Mouse (Mus musculus) forebrain, embryonic 14.5 days (tissue): ENCODE data around the gene Spata31d1d. TPM values are rescaled to one million over a fixed set of nuclear protein-coding genes. Genes with fewer than 3 reads are reported as not detected.
"Not testable (repeated sequence)": the region's sequence is repeated elsewhere in the genome, so short reads cannot be mapped to it uniquely, and the experiment has no call there.

Experiments used
- ATAC-seq: fragments of 200-750 bp; cut with Nextera tagmentation; 2 replicates; pipeline ENCODE4 v1.8.0; 2017; ENCODE audit warnings: mild to moderate bottlenecking, moderate library complexity
- DNase-seq: peaks from one replicate; pipeline ENCODE4 v3.0.0-alpha.2; 2015; ENCODE audit warnings: low spot score
- H3K27ac ChIP-seq: fragments of 300-500 bp; sonication (generic); 2 replicates; pipeline ENCODE4 v1.5.1; 2014; ENCODE audit warnings: low read depth, mild to moderate bottlenecking, control low read depth, low read length, moderate library complexity
- H3K27me3 ChIP-seq: fragments of 300-500 bp; sonication (generic); replicated peaks from 2 replicates; pipeline ENCODE4 v1.6.1; 2014; ENCODE audit warnings: low read length, control low read depth, mixed read lengths; ENCODE audit not compliant: control insufficient read depth, insufficient read depth
- H3K36me3 ChIP-seq: fragments of 300-500 bp; sonication (generic); 2 replicates; pipeline ENCODE4 v1.6.1; 2014; ENCODE audit warnings: low read length, control low read depth; ENCODE audit not compliant: control insufficient read depth, insufficient read depth
- H3K4me1 ChIP-seq: fragments of 300-500 bp; sonication (generic); 2 replicates; pipeline ENCODE4 v1.6.1; 2014; ENCODE audit warnings: antibody characterized with exemption, low read length, control low read depth; ENCODE audit not compliant: control insufficient read depth, insufficient read depth
- H3K4me2 ChIP-seq: fragments of 300-500 bp; sonication (generic); 2 replicates; pipeline ENCODE4 v1.6.1; 2014; ENCODE audit warnings: mild to moderate bottlenecking, control low read depth, low read length
- H3K4me3 ChIP-seq: fragments of 300-500 bp; sonication (generic); 2 replicates; pipeline ENCODE4 v1.5.1; 2014; ENCODE audit warnings: low read depth, low read length, control low read depth
- H3K9ac ChIP-seq: fragments of 300-500 bp; sonication (generic); 2 replicates; pipeline ENCODE4 v1.6.1; 2014; ENCODE audit warnings: mild to moderate bottlenecking, low read length, control low read depth, moderate library complexity
- H3K9me3 ChIP-seq: fragments of 300-500 bp; sonication (generic); replicated peaks from 2 replicates; pipeline ENCODE4 v1.6.1; 2016; ENCODE audit warnings: low read length, control low read depth, mixed read lengths; ENCODE audit not compliant: control insufficient read depth
- WGBS: fragments of 180-500 bp; shearing (Covaris S2); extraction: QIAGEN DNeasy Blood & Tissue Kit; methylation state at CpG from one replicate; pipeline ENCODE4 v1.1.7; 2014; 5-methylcytosine and 5-hydroxymethylcytosine counted together
- polyA plus RNA-seq: library from polyadenylated mRNA; unstranded; fragments of >200 nt; fragmentation: Nextera tagmentation; extraction: Ambion mirVana; gene quantifications from 2 replicates; pipeline ENCODE4 v1.2.1, GENCODE M21; 2014

Spata31d1d gene
- polyA plus RNA-seq, 1 experiment from 2014 or later: not detected

DNA sequence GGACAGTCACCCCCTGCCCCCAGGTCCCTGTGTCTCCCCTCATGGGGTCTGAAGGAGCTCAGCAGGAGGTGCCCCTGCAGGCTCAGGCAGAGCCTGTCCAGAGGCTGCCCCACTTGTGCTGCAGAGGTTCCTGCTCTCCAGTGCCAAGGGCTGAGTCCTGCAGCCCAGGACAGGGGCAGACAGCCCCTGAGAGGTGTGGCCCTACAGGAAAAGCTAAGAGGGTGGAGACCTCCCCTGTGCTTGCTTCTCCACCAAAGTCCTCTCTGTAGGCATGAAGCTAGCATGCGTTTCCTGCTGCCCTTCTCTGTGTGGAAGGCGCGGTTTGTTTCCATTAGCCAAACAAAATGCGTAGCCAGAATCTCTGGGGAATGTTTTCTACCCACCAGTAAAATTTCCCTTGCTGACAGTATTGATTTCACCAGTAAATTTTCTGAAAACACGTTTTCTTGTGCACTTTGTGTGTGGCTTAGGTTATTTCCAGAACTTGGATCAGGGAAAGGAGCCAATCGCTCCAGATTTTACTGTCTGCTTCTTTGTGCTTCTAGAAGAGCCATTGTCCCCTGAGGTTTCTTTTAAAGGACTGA lies 12.6 kb downstream of the Spata31d1d start:
- DNase-seq, H3K9ac ChIP-seq, H3K27ac ChIP-seq, H3K4me2 ChIP-seq, H3K9me3 ChIP-seq, H3K4me1 ChIP-seq, H3K27me3 ChIP-seq, H3K4me3 ChIP-seq, H3K36me3 ChIP-seq, ATAC-seq: not testable (repeated sequence)
- WGBS: 49% methylated on average over 6 of the region's 6 CpGs

GRCm38 (mm10) chr13:59713710-59714109 lies 17.8 kb downstream of the Spata31d1d start:
- ATAC-seq: no peak
- no peak for DNase-seq
- 57% methylated on average over 3 of the region's 3 CpGs for WGBS
- no peak overlapping the region for H3K27ac ChIP-seq
- H3K4me3 ChIP-seq: no peak overlapping the region
- no peaks in the 10 kb centered on the region for H3K9me3 ChIP-seq
- H3K27me3 ChIP-seq: no peaks in the 10 kb centered on the region
- no peaks in the 10 kb centered on the region for H3K4me1 ChIP-seq
- H3K36me3 ChIP-seq: no peaks in the 10 kb centered on the region
- H3K9ac ChIP-seq: no peak overlapping the region
- H3K4me2 ChIP-seq: no peak overlapping the region

DNA sequence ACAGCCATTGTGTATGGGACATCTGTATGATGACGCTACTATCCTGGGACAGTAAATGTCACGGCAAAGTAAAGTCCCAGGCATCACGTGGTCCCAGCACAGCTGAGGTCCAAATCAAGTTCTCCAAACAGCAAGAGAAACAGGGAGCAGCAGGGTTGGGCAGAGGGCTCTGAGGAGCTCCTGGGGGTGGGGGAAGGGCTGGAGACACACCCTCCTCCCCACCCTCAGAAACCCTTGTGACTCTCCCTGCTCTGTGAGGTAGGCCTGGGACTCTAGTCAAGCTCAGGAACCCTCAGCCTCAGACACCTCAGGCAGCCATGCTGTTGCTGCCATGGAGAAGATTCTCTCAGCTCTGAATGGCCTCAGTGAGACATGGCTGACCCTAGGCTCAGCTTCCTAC lies 19.6 kb downstream of the Spata31d1d start, which contains the start of gene Spata31d1b:
Gene Spata31d1b (plus strand): TSS at position 301 of the 400 bp plus-strand sequence.
- WGBS: 76% methylated on average over 3 of the region's 3 CpGs
- not testable (repeated sequence) for H3K27ac ChIP-seq, H3K9ac ChIP-seq, H3K27me3 ChIP-seq, H3K4me3 ChIP-seq, DNase-seq, H3K9me3 ChIP-seq, H3K36me3 ChIP-seq, ATAC-seq, H3K4me1 ChIP-seq, H3K4me2 ChIP-seq

- Histone ChIP-seq H3K36me3 (no peaks in the 10 kb centered on the region), H3K9ac (no peak within 1 kb of the TSS), H3K27me3 (no peaks in the 10 kb centered on the region), H3K4me3 (no peak within 1 kb of the TSS), H3K27ac (no peak within 1 kb of the TSS), H3K4me1 (no peaks in the 10 kb centered on the region), H3K4me2 (no peak within 1 kb of the TSS), H3K9me3 (no peaks in the 10 kb centered on the region)
- no peak for DNase-seq
- ATAC-seq: no peak
- 91% methylated on average over 15 of the region's 15 CpGs for WGBS
Measured at GRCm38 (mm10) chr13:59710230-59710629, 21.3 kb downstream of the Spata31d1d start, which contains the start of gene Spata31d1a. Gene Spata31d1a (minus strand): TSS chr13:59710330.

DNA sequence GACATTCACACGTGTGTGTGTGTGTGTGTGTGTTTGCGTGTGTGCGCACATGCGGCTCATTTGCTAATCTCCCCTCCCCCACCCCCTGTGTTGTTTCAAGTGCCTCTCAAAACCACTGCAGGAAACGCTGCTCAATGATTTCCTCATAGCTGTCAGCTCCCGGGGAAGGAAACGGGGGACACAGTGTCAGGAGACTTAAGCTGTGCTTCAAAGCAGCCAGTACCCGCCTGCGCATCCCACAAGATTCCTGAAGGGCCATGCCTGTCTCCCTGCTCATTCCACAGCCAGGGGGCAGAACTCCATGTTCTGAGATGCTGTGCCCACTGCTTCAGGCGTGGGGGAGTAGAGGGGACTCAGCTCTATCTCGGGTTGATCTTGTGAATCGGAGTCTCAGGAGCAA lies 27.0 kb downstream of the Spata31d1d start:
- 59% methylated on average over 12 of the region's 12 CpGs for WGBS
- H3K36me3 ChIP-seq: no peaks in the 10 kb centered on the region
- no peaks in the 10 kb centered on the region for H3K4me1 ChIP-seq
- ATAC-seq (0 out of 2 replicates have a peak, but pooled peaks have one; percentile 37), DNase-seq (peak; percentile 46)
- no peaks in the 10 kb centered on the region for H3K9me3 ChIP-seq
- no peak overlapping the region for H3K9ac ChIP-seq
- no peak overlapping the region for H3K27ac ChIP-seq
- H3K4me2 ChIP-seq: no peak overlapping the region; the same call in 1 of the 2 replicates
- H3K27me3 ChIP-seq: no peaks in the 10 kb centered on the region
- no peak overlapping the region for H3K4me3 ChIP-seq

GRCm38 (mm10) chr13:59703514-59703913 lies 28.0 kb downstream of the Spata31d1d start:
- ATAC-seq: no peak
- Histone ChIP-seq H3K4me1 (no peaks in the 10 kb centered on the region), H3K9ac (no peak overlapping the region), H3K9me3 (no peaks in the 10 kb centered on the region), H3K36me3 (no peaks in the 10 kb centered on the region), H3K27me3 (no peaks in the 10 kb centered on the region), H3K4me3 (no peak overlapping the region), H3K27ac (no peak overlapping the region), H3K4me2 (no peak overlapping the region)
- WGBS: 84% methylated on average over 12 of the region's 12 CpGs
- DNase-seq: no peak

DNA sequence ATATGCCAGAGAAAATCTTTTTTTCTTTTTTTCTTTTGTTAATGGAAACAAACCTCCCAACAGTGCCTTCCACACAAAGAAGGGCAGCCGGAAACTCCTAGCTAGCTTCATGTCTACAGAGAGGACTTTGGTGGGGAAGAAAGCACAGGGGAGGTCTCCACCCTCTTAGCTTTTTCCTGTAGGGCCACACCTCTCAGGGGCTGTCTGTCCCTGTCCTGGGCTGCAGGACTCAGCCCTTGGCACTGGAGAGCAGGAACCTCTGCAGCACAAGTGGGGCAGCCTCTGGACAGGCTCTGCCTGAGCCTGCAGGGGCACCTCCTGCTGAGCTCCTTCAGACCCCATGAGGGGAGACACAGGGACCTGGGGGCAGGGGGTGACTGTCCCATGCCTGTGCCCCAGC lies 31.4 kb downstream of the Spata31d1d start:
- not testable (repeated sequence) for DNase-seq, H3K9ac ChIP-seq, H3K36me3 ChIP-seq, H3K4me3 ChIP-seq, ATAC-seq, H3K4me1 ChIP-seq, H3K27me3 ChIP-seq, H3K9me3 ChIP-seq, H3K4me2 ChIP-seq, H3K27ac ChIP-seq
- WGBS: 61% methylated on average over 1 of the region's 1 CpGs

DNA sequence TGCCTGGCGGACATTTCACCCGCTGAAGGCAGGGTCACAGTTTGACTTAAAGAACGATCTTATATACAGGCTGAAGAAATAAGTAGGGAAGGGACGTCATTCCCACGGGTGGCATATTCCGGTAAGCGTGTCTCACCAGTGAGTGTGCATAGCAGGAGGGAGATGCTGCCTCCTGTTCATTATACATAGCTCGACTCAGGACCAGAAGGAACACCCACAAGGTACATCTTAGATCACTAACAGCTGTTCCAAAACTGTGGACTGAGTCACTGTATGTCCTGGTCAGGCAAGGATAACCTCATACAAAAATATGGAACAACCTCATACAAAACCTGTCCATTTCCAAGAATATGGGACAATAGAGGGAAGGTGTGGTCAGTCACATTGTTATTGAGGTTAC lies 32.4 kb downstream of the Spata31d1d start:
- Histone ChIP-seq H3K4me3 (no peak overlapping the region), H3K9ac (no peak overlapping the region), H3K9me3 (no peaks in the 10 kb centered on the region), H3K27me3 (no peaks in the 10 kb centered on the region), H3K36me3 (no peaks in the 10 kb centered on the region), H3K27ac (no peak overlapping the region), H3K4me1 (no peaks in the 10 kb centered on the region), H3K4me2 (no peak overlapping the region)
- WGBS: 90% methylated on average over 8 of the region's 8 CpGs
- DNase-seq (no peak), ATAC-seq (no peak)

DNA sequence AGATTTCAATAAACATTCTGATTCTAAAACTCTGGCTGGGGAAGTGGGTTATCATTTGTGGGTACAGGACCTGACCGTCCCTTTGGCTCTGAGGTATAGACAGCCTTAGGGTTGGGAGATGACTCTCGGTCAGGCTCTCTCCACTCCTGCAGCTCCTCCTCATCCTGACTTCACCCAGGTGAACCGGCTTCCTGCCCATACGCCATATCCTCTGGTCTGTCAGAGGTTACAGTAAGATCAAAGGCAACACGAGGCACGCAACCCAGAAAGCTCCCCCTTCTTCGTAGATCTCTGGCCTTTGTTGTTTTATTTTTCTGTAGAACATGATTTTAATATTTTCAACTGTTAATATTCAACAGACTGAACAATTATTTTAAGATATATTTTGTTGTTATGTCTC lies 35.8 kb downstream of the Spata31d1d start:
- 89% methylated on average over 7 of the region's 7 CpGs for WGBS
- no peak overlapping the region for H3K4me3 ChIP-seq
- DNase-seq (no peak), ATAC-seq (no peak)
- H3K9me3 ChIP-seq: no peaks in the 10 kb centered on the region
- H3K4me1 ChIP-seq: no peaks in the 10 kb centered on the region
- no peak overlapping the region for H3K9ac ChIP-seq
- H3K4me2 ChIP-seq: no peak overlapping the region
- H3K36me3 ChIP-seq: no peaks in the 10 kb centered on the region
- H3K27ac ChIP-seq: no peak overlapping the region
- no peaks in the 10 kb centered on the region for H3K27me3 ChIP-seq
